ENCODE assay signal across 20 mouse cellular contexts in genomic region chr5:24782957-24783356, GRCm38 (mm10). TPM values are rescaled to one million over a fixed set of nuclear protein-coding genes. Genes with fewer than 3 reads are reported as not detected.
DNase-seq lines count a peak whose midpoint lies in the region.
"Had no signal": no experiment of that assay in that cellular context is flagged by ENCODE, and none has a peak within 500 bp of the region (broad histone marks: within the 10 kb centered on the region; RNA-seq: fewer than 3 reads in every experiment).

No protein-coding gene starts in this region.

- intact Hi-C loops in heart, postnatal 36 days (cut with DNase I), result loop anchor here (5.0 kb wide), 1 partner anchor 229 kb away; no protein-coding TSS in a partner anchor

- DNase-seq in heart, adult 11 months, result peak; percentile 13
- no peak for DNase-seq in heart, postnatal 36 days
- peak; percentile 19 for DNase-seq in right cerebral cortex, adult 18-20 months
- no peak for DNase-seq in right cerebral cortex, postnatal 4 days
- DNase-seq in brain, adult 2 months (ENCODE audit: low read depth, low spot score), result peak; percentile 65
- DNase-seq in lung, adult 18-20 months, result no peak
- DNase-seq: adrenal gland, adult 2 months; adrenal gland, postnatal 14 days; cerebellum, adult 11-12 months; cerebellum, adult 8-10 months; cerebellum, postnatal 10 days; cerebellum, postnatal 36 days; embryo, embryonic 11 days; forebrain, postnatal 0 days; gastrocnemius, postnatal 10 days; gastrocnemius, postnatal 36 days; heart, postnatal 10 days had no signal

RNA-seq across cellular contexts. Expression of gene Crygn, which starts 25.1 kb away (rescaled TPM):
- total RNA-seq in heart, postnatal 36 days (2021), result not detected
- total RNA-seq: gastrocnemius, adult 18-20 months; gastrocnemius, postnatal 10 days; granulocyte monocyte progenitor cell, adult 5-6 weeks; heart, adult 8-10 months; heart, postnatal 10 days had no signal

RNA-seq across cellular contexts. Expression of gene Wdr86, which starts 52.4 kb away (rescaled TPM):
- total RNA-seq in heart, postnatal 36 days (2021), result under 1 TPM; 0.49 to 0.53 TPM
- total RNA-seq: gastrocnemius, adult 18-20 months; gastrocnemius, postnatal 36 days had no signal

RNA-seq across cellular contexts. Expression of gene Rheb, which starts 59.5 kb away (rescaled TPM):
- 10 to 100 TPM; 75.8 to 85.5 TPM for total RNA-seq in heart, postnatal 36 days (2021)

Comparison
In these comparisons a context has a peak if more than half of its experiments do, and no peak if none do; other contexts are left out.
1. DNase-seq: peak in heart, adult 11 months (single experiment), right cerebral cortex, adult 18-20 months (single experiment) and brain, adult 2 months (single experiment); none in heart, postnatal 36 days (0 of 2), right cerebral cortex, postnatal 4 days (single experiment) and lung, adult 18-20 months (0 of 2).